Mouse (Mus musculus) adrenal gland, postnatal 36 days (tissue): ENCODE measurements at regions not wholly inside any gene's neighbourhood (a gene's known extent, or its start where the extent isn't known, plus 50 kb on each side); places are given as distances from the start of the nearest gene placed in this dataset.
"Not testable (repeated sequence)": the region's sequence is repeated elsewhere in the genome, so short reads cannot be mapped to it uniquely, and the experiment has no call there.

Experiments
- DNase-seq, 2 experiments: peaks; one replicate each; pipeline ENCODE4 v3.0.0; 2021; ENCODE audit warnings: mixed read lengths in 1 of 2

- not testable (repeated sequence) for DNase-seq
These were observed 76.1 kb downstream of the Gpr85 start for GRCm38 (mm10) chr6:13763636-13764035.

DNA sequence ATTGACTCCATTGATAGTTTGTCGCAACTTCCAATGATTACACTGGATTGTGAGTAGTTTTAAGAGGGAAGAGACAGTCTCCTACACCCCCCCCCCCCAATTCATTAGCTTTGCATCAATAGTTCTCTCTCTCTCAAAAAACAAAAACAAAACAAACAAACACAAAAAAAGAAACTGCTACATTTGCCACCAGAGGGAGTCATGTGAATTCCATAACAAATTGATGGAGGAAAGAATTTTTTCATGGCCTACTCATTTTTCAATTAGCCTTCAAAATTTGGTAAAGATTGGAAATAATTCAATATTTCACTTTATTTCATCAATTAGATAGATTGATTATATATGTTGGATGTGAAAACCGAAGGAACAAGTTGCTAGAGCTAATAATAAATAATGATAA, 80.3 kb downstream of the Gpr85 start:
- DNase-seq, result no peak

- DNase-seq, result no peak
These were observed 80.8 kb downstream of the Gpr85 start for GRCm38 (mm10) chr6:13758946-13759345.

- DNase-seq, result no peak
These were observed 71.3 kb upstream of the Bmt2 start for GRCm38 (mm10) chr6:13748931-13749638.

DNA sequence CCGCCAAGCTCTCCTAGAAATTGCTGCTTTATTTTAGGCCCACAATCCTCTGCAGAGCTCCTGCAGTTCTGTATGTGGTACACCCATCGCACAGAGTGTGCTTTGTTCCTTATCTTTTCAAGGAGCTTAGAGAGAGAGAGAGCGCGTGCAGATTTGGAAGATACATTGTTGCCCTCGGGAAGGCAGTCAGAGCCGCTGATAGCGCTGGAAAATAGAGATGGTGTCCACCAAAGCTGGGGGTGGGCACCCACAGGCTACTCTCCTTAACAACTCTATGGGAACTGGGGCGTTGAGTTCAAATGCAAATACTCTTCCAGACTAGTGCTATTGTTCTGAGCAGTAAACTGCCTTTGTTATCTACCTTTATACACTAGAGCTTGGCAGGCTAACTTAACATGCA, 70.2 kb upstream of the Bmt2 start:
- peak in 1 of 2 experiments; percentile 0 for DNase-seq

DNA sequence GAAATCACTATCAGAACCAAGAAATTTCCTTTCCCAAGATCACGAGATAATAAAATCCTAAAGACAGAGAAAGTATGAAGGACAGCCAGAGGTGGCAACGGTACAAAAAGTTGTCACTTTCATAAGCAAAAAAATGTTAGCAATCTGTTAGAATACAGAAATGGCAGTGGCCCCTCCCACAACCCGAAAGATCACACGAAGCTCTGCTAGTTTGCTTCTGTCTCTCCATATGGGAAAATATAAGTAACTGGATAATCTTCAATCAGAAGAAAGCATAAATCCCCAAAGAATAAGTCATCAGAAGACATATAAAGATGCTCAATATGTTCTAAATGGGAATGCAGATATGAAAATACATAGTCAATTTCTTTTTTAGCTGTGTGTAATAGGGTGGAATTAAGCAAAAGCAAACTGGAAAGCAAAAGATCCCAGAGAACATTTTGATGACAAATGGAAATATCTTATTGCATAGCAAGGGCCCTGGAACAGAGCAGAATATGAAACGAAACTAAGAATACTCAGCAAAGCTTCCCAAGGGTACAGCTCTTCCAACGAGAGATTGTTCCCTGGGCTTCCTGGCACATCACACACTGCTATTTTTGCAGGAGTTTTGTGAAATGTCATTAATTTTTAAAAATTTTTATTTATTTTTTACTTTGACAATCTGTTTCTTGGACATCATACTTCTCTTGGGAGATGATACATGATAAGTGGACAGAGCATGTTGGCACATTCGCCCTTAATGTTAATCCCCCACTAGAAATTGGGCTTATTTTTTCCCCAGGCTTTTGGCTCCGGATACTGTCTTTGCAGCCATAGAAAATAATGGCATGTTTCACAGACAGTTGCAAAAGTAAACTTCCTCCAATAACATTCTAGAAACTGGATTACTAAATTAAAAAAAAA, 69.1 kb upstream of the Bmt2 start:
- DNase-seq, result no peak
